Mouse (Mus musculus) embryonic fibroblast, embryonic 13.5 days (primary cell): ENCODE measurements at regions not wholly inside any gene's neighbourhood (a gene's known extent, or its start where the extent isn't known, plus 50 kb on each side); places are given as distances from the start of the nearest gene placed in this dataset.

Experiments used
- H3K27ac ChIP-seq: 2 replicates; pipeline ENCODE4 v1.5.1; 2012; ENCODE audit warnings: low read length, control low read depth, inconsistent platforms; ENCODE audit not compliant: insufficient read depth
- H3K4me1 ChIP-seq: 2 replicates; pipeline ENCODE4 v1.6.1; 2011; ENCODE audit warnings: low read length; ENCODE audit not compliant: control insufficient read depth, insufficient read depth
- H3K4me3 ChIP-seq: 2 replicates; pipeline ENCODE4 v1.5.1; 2011; ENCODE audit warnings: mild to moderate bottlenecking, control low read depth, low read length; ENCODE audit not compliant: insufficient read depth
- CTCF ChIP-seq: IDR thresholded peaks from 2 replicates; pipeline ENCODE4 v1.5.1; 2011; ENCODE audit warnings: mild to moderate bottlenecking, control low read depth, low read length, moderate library complexity, borderline replicate concordance; ENCODE audit not compliant: insufficient read depth
- POLR2A ChIP-seq: IDR thresholded peaks from 2 replicates; pipeline ENCODE4 v1.6.1; 2011; ENCODE audit warnings: low read depth, mild to moderate bottlenecking, control low read depth, low read length, moderate library complexity

DNA sequence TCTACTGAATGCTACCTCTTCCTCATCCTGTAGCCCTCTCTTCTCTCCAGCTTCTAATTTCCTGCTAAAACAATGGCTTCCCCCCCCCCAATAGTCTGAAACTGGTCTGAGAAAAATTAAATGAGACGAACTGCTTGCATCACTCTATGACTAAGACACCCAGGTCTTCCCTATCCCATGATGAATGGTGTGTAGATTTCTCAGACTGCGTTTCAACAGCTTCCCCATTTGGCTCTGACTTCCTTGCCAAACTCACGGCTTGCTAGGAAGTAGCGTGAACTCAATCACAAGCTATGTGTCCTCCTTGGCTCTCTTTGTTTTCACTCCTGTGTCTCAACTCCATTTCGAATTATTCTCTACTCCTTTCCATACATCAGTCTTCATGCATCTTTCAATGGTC, 126.4 kb upstream of the Rmdn2 start:
- H3K27ac ChIP-seq, result no peak overlapping the region
- TF ChIP-seq POLR2A (no peak), CTCF (no peak)
- H3K4me1 ChIP-seq, result no peaks in the 10 kb centered on the region
- H3K4me3 ChIP-seq, result no peak overlapping the region

GRCm38 (mm10) chr17:79489306-79489705, 122.4 kb upstream of the Rmdn2 start:
- H3K27ac ChIP-seq, result no peak overlapping the region
- H3K4me1 ChIP-seq, result no peaks in the 10 kb centered on the region
- TF ChIP-seq POLR2A (no peak), CTCF (no peak)
- no peak overlapping the region for H3K4me3 ChIP-seq

DNA sequence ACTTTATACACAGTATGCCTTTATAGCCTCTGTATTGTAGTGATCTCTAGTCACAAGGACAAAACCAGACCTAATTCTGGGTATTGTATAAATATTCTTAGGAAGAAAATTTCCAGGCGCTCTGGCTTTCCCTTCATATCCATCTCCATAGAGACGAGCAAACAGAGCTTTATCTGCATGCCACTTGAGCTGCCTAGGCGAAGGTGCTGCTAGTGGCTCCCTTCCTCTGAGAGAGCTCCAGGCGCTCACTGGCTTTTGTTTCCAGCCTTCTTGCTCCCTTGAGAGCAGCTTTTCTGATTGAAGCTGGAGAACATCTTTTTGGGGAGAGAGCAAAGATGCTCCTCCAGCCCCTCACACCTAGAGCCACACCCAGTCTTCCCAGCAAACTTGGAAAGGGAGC, 114.0 kb upstream of the Rmdn2 start:
- Histone ChIP-seq H3K27ac (no peak overlapping the region), H3K4me1 (no peaks in the 10 kb centered on the region), H3K4me3 (no peak overlapping the region)
- TF ChIP-seq POLR2A, result no peak
- TF ChIP-seq CTCF, result no peak

GRCm38 (mm10) chr17:79498321-79498720, 113.3 kb upstream of the Rmdn2 start:
- Histone ChIP-seq H3K4me1 (no peaks in the 10 kb centered on the region), H3K4me3 (no peak overlapping the region), H3K27ac (no peak overlapping the region)
- TF ChIP-seq POLR2A (no peak), CTCF (no peak)

GRCm38 (mm10) chr17:79501031-79501474, 110.6 kb upstream of the Rmdn2 start:
- H3K4me3 ChIP-seq, result no peak overlapping the region
- TF ChIP-seq POLR2A, result no peak
- TF ChIP-seq CTCF, result no peak
- H3K4me1 ChIP-seq, result no peaks in the 10 kb centered on the region
- H3K27ac ChIP-seq, result no peak overlapping the region

DNA sequence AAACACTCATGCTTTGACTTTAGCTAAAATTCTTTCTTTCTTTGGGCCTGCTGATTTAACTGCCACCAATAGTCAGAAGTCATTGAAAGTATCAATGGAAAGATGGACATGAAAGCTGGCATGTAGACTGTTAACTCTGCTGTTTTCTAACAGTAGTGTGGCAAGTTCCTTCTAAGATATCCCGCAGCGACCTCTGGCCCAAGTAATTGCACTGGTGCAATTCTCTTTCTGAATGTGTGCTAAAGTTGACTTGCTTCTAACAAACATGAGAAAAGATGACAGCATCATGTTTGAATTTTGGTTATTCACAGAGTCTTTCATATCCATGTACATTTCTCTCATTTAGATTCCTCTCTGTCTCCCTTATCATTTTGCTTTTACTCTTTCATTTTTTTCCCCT, 109.7 kb upstream of the Rmdn2 start:
- H3K4me3 ChIP-seq, result no peak overlapping the region
- no peak overlapping the region for H3K27ac ChIP-seq
- TF ChIP-seq CTCF (no peak), POLR2A (no peak)
- no peaks in the 10 kb centered on the region for H3K4me1 ChIP-seq

GRCm38 (mm10) chr17:79503037-79503436, 108.6 kb upstream of the Rmdn2 start:
- no peaks in the 10 kb centered on the region for H3K4me1 ChIP-seq
- TF ChIP-seq POLR2A (no peak), CTCF (no peak)
- H3K4me3 ChIP-seq, result no peak overlapping the region
- H3K27ac ChIP-seq, result no peak overlapping the region

DNA sequence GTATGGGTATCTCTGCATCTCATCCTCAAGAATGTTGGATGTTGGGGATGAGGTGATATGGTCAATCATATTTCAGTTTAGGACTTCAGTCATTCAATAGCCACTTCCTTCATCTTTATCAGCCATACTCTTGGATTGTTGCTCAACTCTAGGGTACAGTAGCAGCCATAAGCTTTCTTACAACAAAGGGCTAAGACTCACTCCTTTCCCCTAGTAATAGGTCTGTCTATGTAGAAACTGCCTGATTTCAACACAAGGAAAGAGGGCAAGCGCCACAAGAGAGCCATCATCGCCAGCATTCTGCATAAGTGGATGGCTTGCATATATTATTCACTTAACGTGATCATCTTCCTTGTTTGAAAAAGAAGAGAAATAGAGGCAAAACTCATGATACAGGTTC, 107.5 kb upstream of the Rmdn2 start:
- no peak for TF ChIP-seq CTCF
- no peak for TF ChIP-seq POLR2A
- no peak overlapping the region for H3K4me3 ChIP-seq
- no peak overlapping the region for H3K27ac ChIP-seq
- no peaks in the 10 kb centered on the region for H3K4me1 ChIP-seq

- H3K27ac ChIP-seq, result no peak overlapping the region
- TF ChIP-seq POLR2A (no peak), CTCF (no peak)
- H3K4me1 ChIP-seq, result peaks cover 5% of the 10 kb centered on the region
- H3K4me3 ChIP-seq, result no peak overlapping the region
Measured at GRCm38 (mm10) chr17:79505565-79505964, 106.1 kb upstream of the Rmdn2 start.

GRCm38 (mm10) chr17:79509281-79509680, 102.4 kb upstream of the Rmdn2 start:
- TF ChIP-seq CTCF (no peak), POLR2A (no peak)
- Histone ChIP-seq H3K27ac (no peak overlapping the region), H3K4me1 (peaks cover 5% of the 10 kb centered on the region), H3K4me3 (no peak overlapping the region)
